Mouse (Mus musculus) G1E (cell line): ENCODE measurements around the gene Ftl1. TPM values are rescaled to one million over a fixed set of nuclear protein-coding genes. Genes with fewer than 3 reads are reported as not detected.

ENCODE experiments used
- ATAC-seq: 2 replicates; pipeline ENCODE4 v1.8.0; 2016; ENCODE audit warnings: mild to moderate bottlenecking; ENCODE audit not compliant: insufficient number of reproducible peaks, poor library complexity, low FRiP score, severe bottlenecking; ENCODE audit errors: extremely low read depth
- DNase-seq: peaks from one replicate; pipeline ENCODE4 v3.0.0; 2012; ENCODE audit warnings: low spot score
- H3K27me3 ChIP-seq: 2 replicates; pipeline ENCODE4 v1.6.1; 2012; ENCODE audit warnings: mild to moderate bottlenecking, low read length, inconsistent platforms; ENCODE audit not compliant: insufficient read depth
- H3K36me3 ChIP-seq: replicated peaks from 2 replicates; pipeline ENCODE3; 2012; ENCODE audit warnings: mild to moderate bottlenecking, inconsistent platforms
- H3K4me1 ChIP-seq: 2 replicates; pipeline ENCODE4 v1.6.1; 2012; ENCODE audit warnings: low read depth, low read length, inconsistent platforms, mixed read lengths; ENCODE audit not compliant: insufficient read depth
- H3K4me3 ChIP-seq: 2 replicates; pipeline ENCODE4 v1.5.1; 2012; ENCODE audit warnings: low read depth, mild to moderate bottlenecking, inconsistent platforms, low read length, moderate library complexity, mixed read lengths
- H3K9me3 ChIP-seq: replicated peaks from 2 replicates; pipeline ENCODE4 v1.6.1; 2012; ENCODE audit warnings: inconsistent platforms
- CTCF ChIP-seq: IDR thresholded peaks from 2 replicates; pipeline ENCODE4 v1.5.1; 2012; ENCODE audit warnings: low read depth, low read length, inconsistent platforms, mixed read lengths
- GATA1 ChIP-seq: IDR thresholded peaks from 2 replicates; pipeline ENCODE4 v1.6.1; 2012; ENCODE audit warnings: borderline replicate concordance, low read length, inconsistent platforms, mixed read lengths
- GATA2 ChIP-seq: IDR thresholded peaks from 2 replicates; pipeline ENCODE4 v1.6.1; 2012; ENCODE audit warnings: low read depth, low read length, inconsistent platforms, borderline replicate concordance
- POLR2AphosphoS5 ChIP-seq: IDR thresholded peaks from 2 replicates; pipeline ENCODE4 v1.6.1; 2012; ENCODE audit warnings: low read depth, low read length, inconsistent platforms; ENCODE audit not compliant: insufficient replicate concordance
- TAL1 ChIP-seq: conservative IDR thresholded peaks from 2 replicates; pipeline ENCODE4 v1.6.1; 2012; ENCODE audit warnings: low read depth, low read length, inconsistent platforms, mixed read lengths
- polyA plus RNA-seq: library from polyadenylated mRNA; stranded (reverse); fragments of >175 nt; gene quantifications from 2 replicates; pipeline ENCODE4 v1.2.3, GENCODE M21; 2012
- total RNA-seq, 2 experiments: library from RNA; stranded (forward) in 1 of 2; stranded (reverse) in 1 of 2; fragments of 200-1000 nt in 1 of 2; fragments of >200 nt in 1 of 2; fragmentation: Nextera tagmentation in 1 of 2; gene quantifications; 2 replicates each; pipeline ENCODE4 v1.2.3; 2014 to 2017

The Ftl1 gene
- total and polyA plus RNA-seq, 3 experiments, result 3,214 to 6,399 (median 4,307) TPM

DNA sequence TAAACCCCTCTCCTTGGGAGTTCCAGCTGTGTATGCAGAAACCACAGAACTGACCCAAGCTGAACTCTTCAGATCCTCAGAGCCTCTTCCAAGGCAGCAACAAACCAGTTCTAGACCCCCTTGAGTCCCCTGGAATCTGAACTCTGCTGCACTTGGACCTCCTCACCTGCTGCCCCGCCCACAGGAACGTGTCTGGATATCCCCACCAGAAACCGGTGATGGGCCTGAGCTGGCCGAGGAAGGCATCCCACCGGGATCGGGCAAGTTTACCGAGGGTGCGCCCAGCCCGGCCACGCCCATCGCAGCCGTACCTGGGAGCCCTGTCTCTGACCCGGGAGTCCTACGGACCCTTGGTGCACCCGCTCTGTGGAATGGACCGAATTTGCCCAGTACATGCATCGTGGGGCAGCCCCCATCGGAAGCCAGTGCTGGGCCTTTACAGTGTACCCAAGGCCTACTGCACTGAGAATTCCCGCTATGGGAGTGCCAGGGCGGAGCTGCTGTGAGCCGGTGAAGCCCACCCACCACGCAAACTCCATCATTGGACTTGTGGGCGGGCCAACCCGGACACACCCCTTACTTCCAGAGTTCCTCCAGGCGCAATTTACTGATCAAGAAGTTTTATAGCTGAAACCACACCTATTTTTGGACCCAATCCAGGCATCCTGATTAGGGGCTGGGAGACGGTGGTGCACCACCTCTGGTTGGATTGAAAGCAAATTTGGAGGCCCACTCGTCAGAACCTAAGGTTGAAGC is 39.6 kb downstream of the Ftl1 start:
- Histone ChIP-seq H3K36me3 (peaks cover 58% of the 10 kb centered on the region), H3K4me3 (no peak overlapping the region), H3K4me1 (peaks cover 44% of the 10 kb centered on the region), H3K27me3 (peaks cover 35% of the 10 kb centered on the region), H3K9me3 (no peaks in the 10 kb centered on the region)
- no peak for DNase-seq
- no peak for ATAC-seq
- TF ChIP-seq GATA1, result no peak
- TF ChIP-seq CTCF, result no peak
- peak; percentile 23; the same call in 1 of the 2 replicates for TF ChIP-seq POLR2AphosphoS5
- no peak for TF ChIP-seq TAL1
- TF ChIP-seq GATA2, result no peak

DNA sequence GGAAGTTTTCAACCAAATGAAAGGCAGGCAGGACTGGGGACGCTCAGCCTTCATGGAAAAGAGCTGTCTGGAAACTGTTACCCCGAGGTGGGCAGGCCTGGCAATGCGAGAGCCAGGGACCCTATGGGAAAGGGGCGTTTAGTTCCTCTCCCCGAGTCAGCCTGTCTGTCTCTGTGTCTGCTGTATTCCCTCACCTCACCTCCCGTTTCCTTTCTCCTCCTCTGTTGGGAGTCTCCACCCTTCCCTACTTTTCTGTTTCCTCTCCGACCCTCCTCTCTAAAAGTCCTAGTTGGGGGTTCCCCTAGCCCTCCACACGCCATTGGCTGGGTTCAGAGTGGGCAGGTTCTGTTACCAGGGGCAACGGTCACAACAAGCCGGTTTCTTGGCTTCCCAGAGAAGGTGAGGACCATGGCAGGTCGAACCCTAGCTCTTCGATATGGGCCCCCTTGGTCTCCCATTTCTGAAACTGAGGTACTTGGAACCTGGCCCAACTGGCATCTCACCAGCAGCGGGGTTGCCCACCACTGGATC is 41.7 kb downstream of the Ftl1 start:
- DNase-seq, result no peak
- ATAC-seq, result no peak
- no peaks in the 10 kb centered on the region for H3K9me3 ChIP-seq
- peaks cover 38% of the 10 kb centered on the region for H3K36me3 ChIP-seq
- H3K4me3 ChIP-seq, result no peak overlapping the region
- TF ChIP-seq TAL1 (no peak), POLR2AphosphoS5 (no peak), CTCF (no peak), GATA1 (no peak), GATA2 (no peak)
- peaks cover 55% of the 10 kb centered on the region for H3K27me3 ChIP-seq
- H3K4me1 ChIP-seq, result peaks cover 47% of the 10 kb centered on the region

- H3K9me3 ChIP-seq, result no peaks in the 10 kb centered on the region
- peaks cover 43% of the 10 kb centered on the region for H3K4me1 ChIP-seq
- peak overlapping the region; percentile 60; the same call in 1 of the 2 replicates for H3K4me3 ChIP-seq
- DNase-seq, result no peak
- H3K27me3 ChIP-seq, result peaks cover 75% of the 10 kb centered on the region
- TF ChIP-seq GATA1, result no peak
- no peak for TF ChIP-seq CTCF
- no peak for TF ChIP-seq POLR2AphosphoS5
- no peak for ATAC-seq
- H3K36me3 ChIP-seq, result peaks cover 14% of the 10 kb centered on the region
Measured at GRCm38 (mm10) chr7:45415636-45416035, 44.0 kb downstream of the Ftl1 start.

DNA sequence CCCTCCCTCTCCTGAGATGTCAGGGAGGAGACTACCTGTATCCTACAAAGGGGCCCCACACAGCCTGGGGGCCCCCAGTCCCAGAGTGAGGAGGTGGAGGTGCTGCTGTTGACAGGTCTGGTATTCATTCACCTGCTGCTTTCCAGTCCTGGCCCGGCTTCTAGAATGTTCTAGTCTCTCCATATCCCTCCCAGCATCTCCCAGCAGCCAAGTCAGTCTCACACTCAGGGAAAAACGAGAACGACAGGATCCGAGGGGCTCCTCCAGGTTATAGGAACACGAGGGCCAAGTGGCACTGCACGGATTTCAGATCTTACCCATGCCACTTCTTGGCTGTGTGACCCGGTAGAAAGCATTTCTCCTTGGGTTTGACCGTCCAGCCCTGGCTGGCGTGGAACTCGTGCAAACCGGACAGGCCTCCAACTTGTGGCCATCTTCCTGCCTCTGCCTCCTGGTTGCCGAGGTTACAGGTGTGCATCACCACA is 44.9 kb downstream of the Ftl1 start:
- TF ChIP-seq GATA2, result no peak
- no peak for TF ChIP-seq TAL1
- no peak for TF ChIP-seq GATA1
- no peak for TF ChIP-seq POLR2AphosphoS5
- TF ChIP-seq CTCF, result no peak
- no peak for DNase-seq
- H3K4me3 ChIP-seq, result no peak overlapping the region; the same call in 1 of the 2 replicates
- no peaks in the 10 kb centered on the region for H3K9me3 ChIP-seq
- peaks cover 6% of the 10 kb centered on the region for H3K36me3 ChIP-seq
- peaks cover 40% of the 10 kb centered on the region for H3K4me1 ChIP-seq
- peaks cover 83% of the 10 kb centered on the region for H3K27me3 ChIP-seq
- no peak for ATAC-seq

- DNase-seq (no peak), ATAC-seq (no peak)
- TF ChIP-seq GATA2 (no peak), GATA1 (no peak), TAL1 (no peak), POLR2AphosphoS5 (no peak), CTCF (no peak)
- peaks cover 90% of the 10 kb centered on the region for H3K27me3 ChIP-seq
- peaks cover 36% of the 10 kb centered on the region for H3K4me1 ChIP-seq
- no peaks in the 10 kb centered on the region for H3K9me3 ChIP-seq
- peaks cover 2% of the 10 kb centered on the region for H3K36me3 ChIP-seq
- peak overlapping the region; percentile 70 for H3K4me3 ChIP-seq
Measured at GRCm38 (mm10) chr7:45413864-45414739, 45.6 kb downstream of the Ftl1 start.
